Mouse (Mus musculus): ENCODE measurements at regions not wholly inside any gene's neighbourhood (a gene's known extent, or its start where the extent isn't known, plus 50 kb on each side); places are given as distances from the start of the nearest gene placed in this dataset.

- no peaks in the 10 kb centered on the region; the same call in 1 of the 2 replicates for H3K4me1 ChIP-seq (ENCODE audit: control insufficient read depth, insufficient read depth, low read length)
- ATAC-seq = no peak
- 59% methylated on average over 12 of the region's 12 CpGs for WGBS
- no peaks in the 10 kb centered on the region for H3K9me3 ChIP-seq (replicated peaks; ENCODE audit: control insufficient read depth, low read length, poor library complexity, severe bottlenecking)
- no peak overlapping the region for H3K4me2 ChIP-seq (ENCODE audit: low read length)
- no peak overlapping the region for H3K4me3 ChIP-seq (ENCODE audit: low read depth, low read length)
- H3K27ac ChIP-seq (ENCODE audit: low read length) = no peak overlapping the region
- H3K36me3 ChIP-seq (ENCODE audit: control insufficient read depth, insufficient read depth, low read length) = no peaks in the 10 kb centered on the region
- H3K9ac ChIP-seq (ENCODE audit: low read depth, low read length) = no peak overlapping the region
- H3K27me3 ChIP-seq (ENCODE audit: control insufficient read depth, insufficient read depth, low read depth, low read length) = no peaks in the 10 kb centered on the region
Measured at GRCm38 (mm10) chr4:55843727-55844401, 311.6 kb upstream of the Klf4 start.

GRCm38 (mm10) chr4:55838568-55838967, 306.3 kb upstream of the Klf4 start:
- H3K4me1 ChIP-seq (ENCODE audit: control insufficient read depth, insufficient read depth, low read length) = no peaks in the 10 kb centered on the region
- no peak overlapping the region for H3K9ac ChIP-seq (ENCODE audit: low read depth, low read length)
- no peaks in the 10 kb centered on the region for H3K36me3 ChIP-seq (ENCODE audit: control insufficient read depth, insufficient read depth, low read length)
- H3K27me3 ChIP-seq (ENCODE audit: control insufficient read depth, insufficient read depth, low read depth, low read length) = no peaks in the 10 kb centered on the region
- no peaks in the 10 kb centered on the region for H3K9me3 ChIP-seq (replicated peaks; ENCODE audit: control insufficient read depth, low read length, poor library complexity, severe bottlenecking)
- WGBS = 92% methylated on average over 3 of the region's 3 CpGs
- H3K27ac ChIP-seq (ENCODE audit: low read length) = no peak overlapping the region
- ATAC-seq = no peak
- no peak overlapping the region for H3K4me3 ChIP-seq (ENCODE audit: low read depth, low read length)
- no peak overlapping the region for H3K4me2 ChIP-seq (ENCODE audit: low read length)

- Histone ChIP-seq H3K4me2 (ENCODE audit: low read length) (no peak overlapping the region), H3K9me3 (replicated peaks; ENCODE audit: control insufficient read depth, low read length, poor library complexity, severe bottlenecking) (no peaks in the 10 kb centered on the region), H3K4me1 (ENCODE audit: control insufficient read depth, insufficient read depth, low read length) (no peaks in the 10 kb centered on the region), H3K4me3 (ENCODE audit: low read depth, low read length) (no peak overlapping the region), H3K36me3 (ENCODE audit: control insufficient read depth, insufficient read depth, low read length) (no peaks in the 10 kb centered on the region), H3K27me3 (ENCODE audit: control insufficient read depth, insufficient read depth, low read depth, low read length) (no peaks in the 10 kb centered on the region), H3K27ac (ENCODE audit: low read length) (no peak overlapping the region), H3K9ac (ENCODE audit: low read depth, low read length) (no peak overlapping the region)
- no peak for ATAC-seq
- WGBS = 85% methylated on average over 9 of the region's 9 CpGs
Measured at GRCm38 (mm10) chr4:55824047-55824760, 291.9 kb upstream of the Klf4 start.

GRCm38 (mm10) chr4:55823583-55823982, 291.3 kb upstream of the Klf4 start:
- no peak overlapping the region for H3K9ac ChIP-seq (ENCODE audit: low read depth, low read length)
- 72% methylated on average over 1 of the region's 1 CpGs for WGBS
- no peaks in the 10 kb centered on the region for H3K4me1 ChIP-seq (ENCODE audit: control insufficient read depth, insufficient read depth, low read length)
- H3K27me3 ChIP-seq (ENCODE audit: control insufficient read depth, insufficient read depth, low read depth, low read length) = no peaks in the 10 kb centered on the region
- no peak overlapping the region for H3K4me3 ChIP-seq (ENCODE audit: low read depth, low read length)
- H3K27ac ChIP-seq (ENCODE audit: low read length) = no peak overlapping the region
- H3K9me3 ChIP-seq (replicated peaks; ENCODE audit: control insufficient read depth, low read length, poor library complexity, severe bottlenecking) = no peaks in the 10 kb centered on the region
- no peak overlapping the region for H3K4me2 ChIP-seq (ENCODE audit: low read length)
- no peak for ATAC-seq
- no peaks in the 10 kb centered on the region for H3K36me3 ChIP-seq (ENCODE audit: control insufficient read depth, insufficient read depth, low read length)

- ATAC-seq = no peak
- Histone ChIP-seq H3K27ac (ENCODE audit: low read length) (no peak overlapping the region), H3K9me3 (replicated peaks; ENCODE audit: control insufficient read depth, low read length, poor library complexity, severe bottlenecking) (no peaks in the 10 kb centered on the region), H3K4me3 (ENCODE audit: low read depth, low read length) (no peak overlapping the region), H3K27me3 (ENCODE audit: control insufficient read depth, insufficient read depth, low read depth, low read length) (no peaks in the 10 kb centered on the region), H3K36me3 (ENCODE audit: control insufficient read depth, insufficient read depth, low read length) (no peaks in the 10 kb centered on the region), H3K4me1 (ENCODE audit: control insufficient read depth, insufficient read depth, low read length) (no peaks in the 10 kb centered on the region), H3K9ac (ENCODE audit: low read depth, low read length) (no peak overlapping the region), H3K4me2 (ENCODE audit: low read length) (no peak overlapping the region)
- 88% methylated on average over 4 of the region's 4 CpGs for WGBS
Measured at GRCm38 (mm10) chr4:55817035-55817818, 285.0 kb upstream of the Klf4 start.

GRCm38 (mm10) chr4:55815832-55816231, 283.6 kb upstream of the Klf4 start:
- no peak overlapping the region for H3K4me3 ChIP-seq (ENCODE audit: low read depth, low read length)
- no peak overlapping the region for H3K9ac ChIP-seq (ENCODE audit: low read depth, low read length)
- H3K4me1 ChIP-seq (ENCODE audit: control insufficient read depth, insufficient read depth, low read length) = no peaks in the 10 kb centered on the region
- H3K4me2 ChIP-seq (ENCODE audit: low read length) = no peak overlapping the region
- no peaks in the 10 kb centered on the region for H3K36me3 ChIP-seq (ENCODE audit: control insufficient read depth, insufficient read depth, low read length)
- H3K27ac ChIP-seq (ENCODE audit: low read length) = no peak overlapping the region
- WGBS = 97% methylated on average over 3 of the region's 3 CpGs
- H3K9me3 ChIP-seq (replicated peaks; ENCODE audit: control insufficient read depth, low read length, poor library complexity, severe bottlenecking) = no peaks in the 10 kb centered on the region
- no peaks in the 10 kb centered on the region for H3K27me3 ChIP-seq (ENCODE audit: control insufficient read depth, insufficient read depth, low read depth, low read length)
- no peak for ATAC-seq

- Histone ChIP-seq H3K4me3 (ENCODE audit: low read depth, low read length) (no peak overlapping the region), H3K27me3 (ENCODE audit: control insufficient read depth, insufficient read depth, low read depth, low read length) (no peaks in the 10 kb centered on the region), H3K9ac (ENCODE audit: low read depth, low read length) (no peak overlapping the region), H3K27ac (ENCODE audit: low read length) (no peak overlapping the region), H3K36me3 (ENCODE audit: control insufficient read depth, insufficient read depth, low read length) (no peaks in the 10 kb centered on the region), H3K9me3 (replicated peaks; ENCODE audit: control insufficient read depth, low read length, poor library complexity, severe bottlenecking) (no peaks in the 10 kb centered on the region), H3K4me1 (ENCODE audit: control insufficient read depth, insufficient read depth, low read length) (no peaks in the 10 kb centered on the region), H3K4me2 (ENCODE audit: low read length) (no peak overlapping the region)
- WGBS = 87% methylated on average over 8 of the region's 8 CpGs
- no peak for ATAC-seq
Measured at GRCm38 (mm10) chr4:55812846-55813245, 280.6 kb upstream of the Klf4 start.

- Histone ChIP-seq H3K4me1 (ENCODE audit: control insufficient read depth, insufficient read depth, low read length) (no peaks in the 10 kb centered on the region), H3K9ac (ENCODE audit: low read depth, low read length) (no peak overlapping the region), H3K9me3 (replicated peaks; ENCODE audit: control insufficient read depth, low read length, poor library complexity, severe bottlenecking) (no peaks in the 10 kb centered on the region), H3K4me2 (ENCODE audit: low read length) (no peak overlapping the region), H3K4me3 (ENCODE audit: low read depth, low read length) (no peak overlapping the region), H3K27ac (ENCODE audit: low read length) (no peak overlapping the region), H3K27me3 (ENCODE audit: control insufficient read depth, insufficient read depth, low read depth, low read length) (no peaks in the 10 kb centered on the region), H3K36me3 (ENCODE audit: control insufficient read depth, insufficient read depth, low read length) (no peaks in the 10 kb centered on the region)
- 76% methylated on average over 3 of the region's 3 CpGs for WGBS
- ATAC-seq = no peak
Measured at GRCm38 (mm10) chr4:55811656-55812055, 279.4 kb upstream of the Klf4 start.

GRCm38 (mm10) chr4:55808501-55808900, 276.2 kb upstream of the Klf4 start:
- 87% methylated on average over 5 of the region's 5 CpGs for WGBS
- H3K4me1 ChIP-seq (ENCODE audit: control insufficient read depth, insufficient read depth, low read length) = no peaks in the 10 kb centered on the region
- no peak overlapping the region for H3K9ac ChIP-seq (ENCODE audit: low read depth, low read length)
- no peaks in the 10 kb centered on the region for H3K36me3 ChIP-seq (ENCODE audit: control insufficient read depth, insufficient read depth, low read length)
- ATAC-seq = no peak
- no peak overlapping the region for H3K4me2 ChIP-seq (ENCODE audit: low read length)
- H3K9me3 ChIP-seq (replicated peaks; ENCODE audit: control insufficient read depth, low read length, poor library complexity, severe bottlenecking) = no peaks in the 10 kb centered on the region
- H3K27me3 ChIP-seq (ENCODE audit: control insufficient read depth, insufficient read depth, low read depth, low read length) = no peaks in the 10 kb centered on the region
- H3K4me3 ChIP-seq (ENCODE audit: low read depth, low read length) = no peak overlapping the region
- no peak overlapping the region for H3K27ac ChIP-seq (ENCODE audit: low read length)

Measured in midbrain, embryonic 16.5 days (tissue).